Mouse (Mus musculus): ENCODE results near the gene C1qtnf3.
A peak's percentile ranks its signal among the peaks of the same experiment; 100 is the strongest.
"Not testable (repeated sequence)": the region's sequence is repeated elsewhere in the genome, so short reads cannot be mapped to it uniquely, and the experiment has no call there.

Gene C1qtnf3

DNA sequence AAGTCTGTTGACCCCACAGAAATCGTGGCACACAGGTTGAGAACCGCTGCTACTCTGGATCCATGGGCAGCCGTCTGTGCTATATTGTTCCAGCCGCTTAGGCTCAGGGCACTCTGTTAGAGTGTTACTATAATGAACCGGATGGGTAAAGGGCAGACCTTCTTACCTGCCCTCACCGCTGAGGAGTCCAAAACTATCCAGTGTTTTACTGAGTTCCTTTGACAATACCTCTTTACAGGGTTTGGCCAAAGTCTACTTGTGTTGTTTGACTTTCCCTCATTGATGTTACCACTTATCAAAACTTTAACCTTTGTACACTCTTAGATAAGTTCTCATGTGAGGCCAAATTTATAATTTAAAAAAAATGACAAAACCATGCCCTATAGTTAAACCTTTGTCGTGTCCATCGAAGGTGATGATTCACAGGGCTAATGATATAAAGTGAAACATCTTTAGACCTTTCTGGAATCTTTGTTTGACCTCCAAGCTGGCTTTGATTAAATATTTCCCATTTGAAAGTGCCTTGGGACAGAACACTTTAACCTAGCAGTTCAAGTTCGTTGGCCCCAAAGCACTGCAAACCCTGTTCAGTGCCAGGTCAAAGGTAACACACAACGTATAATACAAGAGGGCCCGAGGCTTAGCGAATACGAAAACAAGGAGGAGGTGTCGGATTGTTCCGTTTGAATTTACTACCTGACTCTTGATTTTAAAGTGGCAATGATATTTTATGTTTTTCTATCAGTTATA lies 7.3 kb downstream of the C1qtnf3 start:
- DNase-seq = peak; percentile 37

DNA sequence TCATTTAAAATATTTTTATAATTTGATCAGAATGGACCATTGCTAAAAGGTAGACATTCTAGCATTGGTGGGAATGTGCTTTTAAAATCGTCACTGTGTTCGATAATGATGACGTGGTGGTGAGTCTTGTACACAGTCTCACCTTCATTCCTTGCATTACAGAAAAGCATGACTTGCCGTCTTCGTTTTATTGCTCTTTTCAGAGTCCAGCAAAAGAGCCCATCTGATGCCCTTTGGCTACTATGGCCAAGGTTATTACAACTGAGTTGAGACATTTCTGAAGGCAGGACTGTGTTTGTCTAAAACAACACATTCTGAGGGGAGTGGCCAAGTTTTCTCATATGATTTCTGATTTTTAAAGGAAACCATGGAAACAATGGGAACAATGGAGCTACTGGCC lies 8.1 kb downstream of the C1qtnf3 start:
- DNase-seq = no peak

DNA sequence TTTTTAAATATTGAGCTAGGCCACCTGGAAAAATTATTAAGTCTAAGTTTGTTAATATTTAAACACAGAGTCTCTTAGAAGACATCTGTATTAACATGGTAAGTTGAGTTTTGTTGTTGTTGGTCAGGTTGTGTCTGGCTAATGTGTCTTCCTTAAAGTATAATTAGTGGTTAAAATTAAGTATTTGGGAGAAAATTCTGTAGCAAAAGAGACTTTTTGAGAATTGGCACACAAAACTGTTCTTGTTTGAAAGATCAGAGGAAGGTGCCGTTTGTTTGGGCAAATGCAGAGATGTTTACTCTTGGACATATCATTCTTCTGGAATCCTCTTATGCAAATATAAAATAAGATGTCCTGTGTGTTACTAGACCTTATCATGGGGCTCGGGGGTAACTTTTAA lies 10.5 kb downstream of the C1qtnf3 start:
- no peak for DNase-seq

DNA sequence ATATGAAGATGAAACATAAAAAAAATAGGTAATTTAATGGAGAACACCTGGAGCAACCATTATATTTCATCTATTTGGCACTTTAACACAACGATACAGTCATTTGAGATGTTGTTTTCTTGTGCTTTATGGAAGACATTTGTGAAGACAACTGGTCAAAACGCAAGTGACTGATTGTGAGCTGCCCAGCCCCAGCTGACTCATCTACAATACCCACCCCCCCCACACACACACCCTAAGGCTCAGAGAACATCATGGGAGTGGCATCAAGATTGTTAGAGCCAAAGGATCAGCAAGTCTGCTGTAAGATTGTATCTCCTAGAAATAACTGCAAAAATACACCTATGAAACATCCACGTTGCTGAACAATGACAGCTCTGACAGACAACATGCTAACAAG lies 17.3 kb downstream of the C1qtnf3 start:
- DNase-seq = no peak

DNA sequence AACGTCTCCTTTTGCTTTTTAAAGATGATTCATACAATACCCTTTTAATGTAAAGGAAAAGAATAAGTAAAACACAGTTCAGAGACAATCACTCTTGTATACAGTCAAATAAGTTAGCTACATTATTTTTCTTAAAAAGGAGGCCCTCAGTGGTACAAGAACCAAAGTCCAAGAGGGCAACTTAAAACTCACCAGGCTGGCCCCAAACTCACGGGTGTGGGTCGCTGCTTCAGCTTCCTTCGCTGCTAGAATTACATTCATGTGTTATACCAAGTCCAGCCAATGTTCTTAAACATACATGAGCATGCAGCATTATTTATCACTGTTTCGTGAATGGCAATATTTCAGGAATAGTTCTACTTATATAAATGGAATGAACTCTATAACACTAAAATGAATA lies 18.6 kb downstream of the C1qtnf3 start:
- DNase-seq = no peak

DNA sequence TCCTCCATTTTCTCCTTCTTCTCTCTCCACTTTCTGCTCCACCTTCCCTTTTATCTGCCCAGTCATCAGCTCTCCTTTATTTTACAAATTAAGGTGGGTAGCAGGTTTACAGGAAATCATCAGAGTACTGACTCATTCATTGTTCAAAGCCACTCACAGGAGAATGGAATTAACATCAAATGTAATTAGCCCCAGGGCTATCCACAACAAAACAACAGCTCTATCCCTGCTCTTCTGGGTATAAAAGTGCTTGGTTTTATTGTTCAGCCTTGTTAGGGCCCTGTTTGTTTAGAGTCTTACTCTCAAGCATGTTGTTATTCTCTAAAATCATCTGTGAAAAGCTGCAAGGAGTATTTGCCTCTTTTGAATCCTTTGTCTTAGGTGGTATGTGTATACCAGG lies 25.0 kb downstream of the C1qtnf3 start:
- DNase-seq = no peak

DNA sequence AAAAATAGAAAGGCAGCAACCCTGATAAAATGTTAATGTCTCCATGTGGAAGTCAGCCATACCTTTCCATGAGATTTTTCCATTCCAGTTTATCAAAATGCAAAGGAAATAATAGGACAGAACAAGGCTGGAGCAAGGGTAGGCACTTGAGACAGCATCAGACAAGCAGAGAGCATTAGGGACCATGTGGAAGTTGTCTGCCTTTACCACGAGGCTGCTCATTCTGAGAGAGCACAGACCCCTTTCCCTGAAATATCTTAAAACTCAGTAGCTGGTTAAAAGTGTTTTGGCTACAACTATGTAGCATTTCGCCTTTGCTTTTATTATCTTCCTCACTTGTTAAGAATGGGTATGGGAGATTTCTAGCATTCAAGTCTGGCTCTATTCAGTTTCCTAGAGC lies 28.6 kb downstream of the C1qtnf3 start:
- no peak for DNase-seq

DNA sequence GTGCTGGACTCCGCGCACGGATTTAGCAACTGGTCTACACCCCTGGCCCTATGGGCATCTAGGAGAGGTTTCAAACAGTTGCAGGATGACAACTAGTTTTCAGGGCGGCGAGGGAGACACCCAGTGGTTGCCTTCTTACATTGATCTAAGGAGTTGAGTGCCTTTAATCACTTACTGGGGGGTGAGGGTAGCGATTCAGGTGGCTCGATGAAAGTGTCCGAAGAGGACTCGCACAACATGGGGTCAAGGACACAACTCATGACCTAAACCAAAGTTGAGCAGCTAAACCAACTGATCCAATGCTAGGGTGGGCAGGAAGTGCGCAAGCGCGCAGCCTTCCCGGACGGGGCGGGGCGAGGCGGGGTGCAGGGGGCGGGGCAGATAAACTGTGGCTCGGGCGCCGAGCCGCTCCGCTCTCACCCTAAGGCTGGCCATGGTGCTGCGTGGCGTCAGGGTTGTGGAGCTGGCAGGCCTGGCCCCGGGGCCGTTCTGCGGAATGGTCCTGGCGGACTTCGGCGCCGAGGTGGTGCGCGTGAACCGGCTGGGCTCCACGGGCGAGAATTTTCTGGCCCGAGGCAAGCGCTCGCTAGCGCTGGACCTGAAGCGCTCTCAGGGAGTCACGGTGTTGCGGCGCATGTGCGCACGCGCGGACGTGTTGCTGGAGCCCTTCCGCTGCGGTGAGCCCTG lies 29.4 kb downstream of the C1qtnf3 start, which contains the start of gene Amacr:
Gene Amacr, plus strand, starts transcription at position 380 of the 687 bp plus-strand sequence.
- peak; percentile 93 for DNase-seq

DNA sequence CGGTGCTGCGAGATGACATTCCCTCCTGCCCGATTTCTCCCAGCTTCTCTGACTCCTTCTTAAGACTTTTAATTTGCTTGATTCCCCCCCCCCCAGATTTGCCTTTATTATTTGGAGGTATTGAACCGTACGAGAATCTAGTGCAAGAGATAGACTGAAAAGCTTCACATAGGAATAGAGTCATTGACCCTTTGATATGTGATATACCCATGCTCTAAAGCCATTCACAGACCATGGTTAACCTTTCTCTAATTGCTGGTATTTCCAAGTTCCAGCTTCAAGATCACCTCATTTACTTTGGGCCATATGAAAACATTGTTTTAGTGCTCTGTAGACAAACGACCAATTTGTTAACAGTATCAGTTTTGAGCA lies 29.9 kb downstream of the C1qtnf3 start:
- DNase-seq = no peak

DNA sequence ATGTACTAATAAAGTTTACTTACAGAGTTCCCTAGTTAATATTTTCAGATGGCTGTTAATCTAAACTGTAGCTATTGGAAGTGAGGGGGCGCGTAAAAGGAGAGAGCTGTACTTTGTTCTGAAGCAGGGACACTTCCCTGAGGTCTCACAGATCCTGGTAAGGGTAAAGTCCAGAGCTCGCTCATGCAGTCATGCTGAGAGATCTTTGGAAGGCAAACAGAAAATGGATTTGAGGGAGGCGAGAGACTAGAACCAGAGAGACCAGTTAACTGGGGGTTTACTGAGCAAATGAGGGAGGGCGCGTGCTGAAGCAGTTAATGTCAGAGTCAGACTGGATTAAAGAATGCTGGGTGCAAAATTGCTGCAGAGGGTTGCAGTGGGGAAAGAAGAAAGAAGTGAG lies 33.6 kb downstream of the C1qtnf3 start:
- peak; percentile 63 for DNase-seq

DNA sequence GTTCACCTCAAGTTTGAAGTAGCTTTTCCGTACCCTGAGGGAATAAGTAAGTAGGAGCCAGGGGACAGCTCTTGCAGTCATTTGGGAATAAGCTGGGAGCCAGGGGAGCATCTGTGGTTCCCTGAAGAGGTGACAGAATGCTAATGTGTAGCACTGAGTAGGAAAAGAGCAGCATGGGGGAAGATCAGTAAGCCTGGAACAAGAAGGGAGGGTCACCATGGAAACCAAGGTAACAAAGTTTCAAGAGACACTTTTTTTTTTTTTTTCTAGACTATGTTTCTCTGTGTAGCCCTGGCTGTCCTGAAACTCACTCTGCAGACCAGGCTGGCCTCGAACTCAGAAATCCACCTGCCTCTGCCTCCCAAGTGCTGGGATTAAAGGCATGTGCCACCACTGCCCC lies 34.3 kb downstream of the C1qtnf3 start:
- DNase-seq = not testable (repeated sequence)

DNA sequence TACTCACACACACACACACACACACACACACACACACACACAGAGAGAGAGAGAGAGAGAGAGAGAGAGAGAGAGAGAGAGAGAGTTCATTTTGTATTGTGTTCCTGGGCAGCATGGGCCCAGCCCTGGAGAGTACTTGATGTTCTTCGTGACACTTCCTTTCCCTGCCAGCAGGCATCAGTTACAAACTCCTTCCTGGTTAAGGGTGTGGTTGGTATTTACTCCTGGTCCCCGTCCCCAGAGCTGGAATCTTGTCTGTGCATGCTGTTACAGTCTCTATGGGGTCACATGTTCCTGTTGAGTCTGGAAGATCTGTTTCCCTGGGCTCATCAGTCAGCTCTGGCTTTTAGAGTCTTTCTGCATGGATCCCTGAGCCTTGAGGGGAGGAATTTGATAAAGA lies 38.3 kb downstream of the C1qtnf3 start:
- DNase-seq = no peak

DNA sequence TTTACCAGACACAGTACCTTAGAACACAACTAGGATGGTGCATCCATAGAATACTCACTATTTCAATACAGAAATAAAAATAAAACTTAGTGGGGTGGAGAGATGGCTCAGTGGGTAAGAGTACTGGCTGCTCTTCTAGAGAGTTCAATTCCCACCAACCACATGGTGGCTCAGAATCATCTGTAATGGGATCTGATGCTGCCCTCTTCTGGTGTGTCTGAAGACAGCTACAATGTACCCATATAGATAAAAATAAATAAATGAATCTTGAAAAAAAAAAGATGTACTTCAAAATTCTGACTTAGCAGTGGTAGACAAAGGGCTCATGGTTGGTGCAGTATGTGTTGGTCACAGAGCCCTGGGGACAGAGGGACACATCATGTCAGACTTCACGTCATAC lies 39.4 kb downstream of the C1qtnf3 start:
- no peak for DNase-seq

DNA sequence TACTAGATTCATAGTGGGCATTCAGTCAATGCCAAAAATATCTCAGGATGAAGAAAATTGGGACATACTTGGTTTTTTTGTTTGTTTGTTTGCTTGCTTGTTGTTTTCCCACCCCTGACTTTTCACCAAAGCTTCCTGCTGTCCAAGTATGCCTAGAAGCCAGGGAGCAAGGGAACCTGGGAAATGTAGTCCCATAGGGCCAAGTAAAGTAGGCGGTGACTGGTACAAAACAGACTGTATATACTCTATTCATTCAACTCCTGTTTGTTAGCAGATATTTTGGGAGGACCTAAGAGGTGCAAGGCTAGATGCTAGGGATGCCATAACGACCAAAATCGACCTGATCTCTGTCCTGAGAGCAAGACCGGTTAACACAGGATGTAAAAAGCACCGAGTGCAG lies 47.7 kb downstream of the C1qtnf3 start:
- no peak for DNase-seq

DNA sequence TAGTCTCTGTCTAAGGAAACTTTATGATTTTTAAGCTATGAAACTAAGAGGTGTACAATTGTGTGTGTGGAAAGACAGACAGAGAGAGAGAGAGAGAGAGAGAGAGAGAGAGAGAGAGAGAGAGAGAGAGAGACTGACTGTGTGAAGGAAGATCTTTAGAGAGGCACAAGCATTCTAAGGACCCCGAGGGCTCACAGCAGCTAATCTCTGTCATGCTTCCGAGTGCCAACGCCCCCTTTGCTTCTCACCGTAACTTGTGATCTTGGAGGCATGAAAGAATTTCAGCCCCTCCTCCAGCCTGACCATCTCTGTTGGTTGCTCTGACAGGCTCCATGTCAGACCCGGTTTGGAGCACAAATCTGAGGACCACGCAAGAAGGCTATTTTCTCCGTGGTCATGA lies 48.3 kb downstream of the C1qtnf3 start, which contains the start of gene Slc45a2:
Gene Slc45a2, plus strand, starts transcription at position 301 of the 400 bp plus-strand sequence.
- DNase-seq = no peak

DNA sequence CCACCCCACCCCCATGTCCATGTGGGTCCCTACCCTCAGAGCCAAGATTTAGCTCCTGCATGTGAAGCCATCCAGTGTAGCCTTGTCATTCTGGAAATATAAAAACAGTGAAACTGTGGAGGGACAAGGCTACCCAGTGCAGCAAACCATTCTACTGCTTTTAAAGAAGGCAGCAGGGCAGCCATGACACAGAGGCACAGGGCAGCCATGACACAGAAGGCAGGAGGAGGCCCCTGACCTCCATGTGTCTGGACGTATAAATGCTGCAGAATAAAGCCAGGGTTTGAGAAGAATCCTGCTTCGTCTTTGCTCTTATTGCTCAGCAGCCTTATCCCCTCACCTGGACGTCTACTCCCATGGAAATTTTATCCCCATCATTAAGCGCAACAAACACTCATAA lies 51.7 kb downstream of the C1qtnf3 start:
- no peak for DNase-seq

DNA sequence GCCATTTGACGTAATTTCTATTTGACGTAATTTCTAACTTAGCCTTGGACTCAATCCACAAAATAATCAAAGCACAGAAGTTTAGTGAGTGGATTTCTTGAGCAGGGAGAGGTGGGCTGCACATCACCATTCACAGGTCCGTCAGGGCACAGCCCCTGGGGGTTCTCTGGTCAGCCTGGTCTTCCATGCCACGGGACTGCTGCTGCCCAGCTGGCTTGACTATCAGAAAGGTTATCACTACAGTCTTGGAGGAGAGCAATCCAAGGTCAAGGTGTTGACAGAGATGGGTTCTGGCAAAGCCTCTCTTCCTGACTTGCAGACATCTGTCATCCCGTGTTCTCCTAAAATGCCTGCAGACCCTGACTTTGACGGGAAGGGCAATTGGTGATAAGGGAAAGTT lies 52.5 kb downstream of the C1qtnf3 start:
- DNase-seq = no peak

DNA sequence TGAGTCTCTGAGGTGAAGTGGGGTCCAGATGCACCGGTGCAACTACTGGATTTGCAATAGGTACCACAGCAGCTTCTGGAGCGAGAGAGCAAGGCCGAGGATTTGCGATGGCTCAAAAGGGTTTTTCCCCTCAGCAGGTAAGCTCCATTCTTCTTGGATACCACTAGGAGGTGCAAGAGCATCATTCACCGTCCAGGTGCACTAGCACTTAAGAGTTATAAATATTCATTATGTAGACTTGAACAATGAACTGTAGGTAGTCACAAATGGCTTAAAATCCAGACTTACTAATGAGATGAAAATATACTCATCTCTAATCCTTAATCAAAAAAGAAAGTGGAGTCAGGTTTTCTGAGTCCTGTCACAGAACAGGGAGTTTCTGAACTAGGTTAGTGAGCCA lies 56.6 kb downstream of the C1qtnf3 start:
- peak; percentile 53 for DNase-seq

DNA sequence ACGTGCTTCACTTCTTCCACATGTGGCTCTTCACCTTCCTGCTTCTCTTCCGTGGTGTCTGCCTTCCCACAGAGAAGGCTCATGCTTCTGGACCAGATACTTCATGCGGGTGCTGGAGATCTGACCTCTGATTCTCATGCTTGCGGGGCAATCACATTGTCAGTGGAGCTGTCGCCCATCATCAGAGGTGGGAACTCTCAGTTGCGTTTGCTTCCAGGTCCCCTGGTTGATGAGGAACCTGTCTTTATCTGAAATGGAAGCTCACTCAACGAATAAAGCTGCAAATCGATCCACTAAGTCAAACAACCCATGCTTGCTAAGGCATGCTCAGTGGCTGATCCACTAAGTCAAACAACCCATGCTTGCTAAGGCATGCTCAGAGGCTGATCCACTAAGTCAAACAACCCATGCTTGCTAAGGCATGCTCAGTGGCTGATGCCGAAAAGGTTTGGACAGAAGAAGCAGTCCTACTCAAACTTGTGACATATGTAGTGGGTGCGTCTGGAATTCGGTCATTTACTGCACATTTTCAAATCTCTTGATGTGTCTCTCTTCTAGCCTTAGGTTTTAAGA lies 58.9 kb downstream of the C1qtnf3 start:
- DNase-seq = no peak

DNA sequence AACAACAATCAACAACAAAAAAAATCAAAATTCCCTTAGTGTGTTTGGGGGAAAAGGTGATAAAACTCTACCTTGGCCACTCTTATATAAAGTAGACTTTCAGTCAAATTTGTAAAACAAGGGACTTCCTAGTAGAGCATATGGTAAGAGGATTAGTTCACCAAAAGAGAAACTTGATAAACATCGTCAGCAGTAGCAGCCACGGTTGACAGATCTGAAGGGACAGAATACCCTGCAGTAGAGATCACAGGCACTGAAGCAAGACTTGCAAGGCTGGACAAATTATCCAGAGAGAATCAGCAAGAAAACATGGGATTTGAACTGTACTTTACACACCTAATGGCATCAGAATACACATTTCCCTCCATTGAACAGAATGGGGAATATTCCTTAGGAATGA lies 62.8 kb downstream of the C1qtnf3 start:
- DNase-seq = no peak

DNA sequence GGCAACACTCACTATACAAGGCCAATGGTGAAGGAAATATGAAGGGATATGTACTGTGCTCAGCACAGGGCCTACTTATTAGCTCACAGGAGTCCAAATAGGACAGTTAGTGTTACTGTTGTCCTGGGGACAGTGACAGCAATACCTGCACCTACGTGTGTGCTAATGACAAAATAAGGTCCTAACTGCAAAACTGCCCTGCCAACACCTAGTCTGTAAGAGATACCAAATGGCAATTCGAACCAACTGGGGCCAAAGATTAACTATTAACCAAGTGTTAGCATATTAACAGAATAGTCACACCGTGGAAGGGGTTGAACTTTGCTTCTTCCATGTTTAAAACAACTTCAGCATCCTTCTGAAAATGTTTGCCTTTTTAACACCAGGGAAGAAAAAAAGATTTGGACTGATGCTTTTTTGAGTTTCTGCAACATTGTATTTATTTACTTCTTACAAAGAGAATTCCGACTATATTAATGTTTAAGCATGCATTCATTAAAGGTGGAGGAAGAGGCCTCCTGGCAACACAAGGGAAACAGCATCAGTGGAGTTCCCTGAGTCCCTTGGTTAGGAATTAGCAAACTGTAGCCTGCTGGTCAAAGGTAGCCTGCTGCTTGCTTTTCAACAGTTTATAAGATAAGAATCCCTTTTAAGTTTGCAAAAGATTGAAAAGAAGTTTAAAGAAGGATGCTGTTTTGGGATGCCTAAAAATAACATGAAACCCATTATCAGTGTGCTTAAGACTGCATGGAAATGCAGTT lies 74.8 kb downstream of the C1qtnf3 start:
- DNase-seq = peak; percentile 41
